Mouse (Mus musculus): ENCODE measurements around the gene Wdr1.

GRCm38 (mm10) chr5:38488673-38489615 is 74.1 kb downstream of the Wdr1 start:
- TF ChIP-seq CTCF (IDR thresholded peaks at IDR 0.05; ENCODE audit: borderline replicate concordance, extremely low read depth, insufficient read depth, insufficient read length) (no peak), POLR2A (IDR thresholded peaks at IDR 0.05; ENCODE audit: borderline replicate concordance, extremely low read depth, insufficient read depth, insufficient read length, poor library complexity, severe bottlenecking) (no peak)

All from brain, embryonic 14.5 days (tissue).